Mouse (Mus musculus) cerebellum, adult 2 months (tissue): ENCODE data around the gene Rnf144a.

ENCODE experiments used
- CTCF ChIP-seq: fragments of 200-500 bp; IDR thresholded peaks from 2 replicates; pipeline ENCODE4 v1.5.1; 2011; ENCODE audit warnings: low read depth, mild to moderate bottlenecking, control low read depth, low read length, moderate library complexity, borderline replicate concordance; ENCODE audit not compliant: insufficient read depth
- POLR2A ChIP-seq: fragments of 200-500 bp; IDR thresholded peaks from 2 replicates; pipeline ENCODE4 v1.6.1; 2011; ENCODE audit warnings: low read length, control low read depth, borderline replicate concordance; ENCODE audit not compliant: insufficient read depth

GRCm38 (mm10) chr12:26360946-26361523 lies 54.0 kb downstream of the Rnf144a start:
- TF ChIP-seq POLR2A (no peak), CTCF (no peak)
